Mouse (Mus musculus) CD8-positive naive resting alpha-beta T cell, adult 57 days (primary cell): ENCODE data around the gene Ctsd. TPM values are rescaled to one million over a fixed set of nuclear protein-coding genes. Genes with fewer than 3 reads are reported as not detected.

Experiments
- total RNA-seq: library from RNA; stranded (reverse); gene quantifications from one replicate; pipeline ENCODE4 v1.2.4, GENCODE M21; 2023

Ctsd gene
- 213 TPM for total RNA-seq

DNA sequence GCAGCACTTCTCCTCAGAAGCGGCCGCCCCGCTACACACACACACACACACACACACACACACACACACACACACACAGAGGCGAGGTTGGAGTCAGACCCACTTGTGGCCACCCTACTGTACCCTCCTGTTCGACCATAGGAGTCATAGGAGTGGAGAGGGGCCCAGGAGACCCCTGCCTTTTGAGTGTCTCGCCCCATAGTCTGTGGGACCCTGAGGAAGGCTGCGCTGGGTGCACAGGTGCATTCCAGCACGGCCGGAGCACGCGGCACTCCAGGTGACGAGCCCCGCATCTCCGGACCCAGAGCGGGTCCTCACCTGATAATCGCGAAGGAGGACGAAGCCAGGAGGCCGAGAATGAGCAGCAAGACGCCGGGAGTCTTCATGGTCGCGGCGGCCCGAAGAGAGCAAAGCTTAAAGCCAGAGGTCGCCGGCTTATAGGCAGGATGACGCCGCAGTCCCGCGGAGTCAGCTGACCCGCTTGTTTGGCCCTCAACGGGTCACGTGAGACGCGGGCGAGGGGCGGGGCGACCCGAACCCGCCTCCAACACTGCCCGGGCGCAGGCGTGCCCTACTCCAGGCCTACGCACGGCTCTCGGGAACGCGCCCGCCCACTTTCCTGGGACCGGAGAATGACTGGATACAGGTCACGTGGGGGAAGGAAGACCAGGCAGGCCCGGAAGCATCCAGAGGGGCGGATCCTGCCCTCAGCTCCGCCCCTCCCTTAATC, at the start of gene Ctsd:
Ctsd (minus strand) TSS at position 620 of the 730 bp plus-strand sequence.

DNA sequence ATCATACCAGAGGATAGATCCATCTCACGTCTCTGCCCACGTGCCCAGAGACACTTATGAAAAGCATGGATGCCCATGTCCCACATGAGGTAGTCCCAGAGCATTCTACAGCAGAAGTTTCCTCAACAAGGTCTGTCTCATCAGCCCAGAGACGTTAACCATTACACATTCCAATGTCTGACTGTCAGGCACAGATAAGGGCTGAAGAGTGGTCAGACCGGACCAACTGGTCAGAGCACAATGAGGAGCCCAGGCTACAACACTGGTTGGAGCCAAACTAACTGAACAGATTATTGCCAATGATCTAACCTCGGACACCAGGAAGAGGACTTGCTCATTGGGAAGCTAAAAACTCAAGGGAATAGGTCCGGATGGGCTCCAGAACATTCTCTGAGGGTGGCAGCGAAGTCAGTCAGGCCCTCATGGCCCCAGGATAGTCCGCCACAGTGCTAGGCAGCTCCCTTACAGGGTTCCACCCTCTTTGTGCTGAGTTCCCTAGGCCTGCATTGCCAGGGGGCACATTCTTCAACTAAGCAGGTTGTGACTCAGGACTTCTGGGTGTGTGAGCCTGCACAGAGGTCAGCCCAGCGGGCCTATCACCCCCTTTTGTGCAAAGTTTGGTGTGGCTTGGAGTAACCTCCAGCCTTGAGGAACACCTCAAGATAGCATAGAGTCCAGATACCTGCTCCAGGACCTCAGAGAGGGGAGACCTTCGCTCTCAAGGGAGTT, 46.5 kb upstream of the Ctsd start, which contains the start of gene Syt8:
Syt8 (plus strand) TSS at position 714 of the 729 bp plus-strand sequence.

DNA sequence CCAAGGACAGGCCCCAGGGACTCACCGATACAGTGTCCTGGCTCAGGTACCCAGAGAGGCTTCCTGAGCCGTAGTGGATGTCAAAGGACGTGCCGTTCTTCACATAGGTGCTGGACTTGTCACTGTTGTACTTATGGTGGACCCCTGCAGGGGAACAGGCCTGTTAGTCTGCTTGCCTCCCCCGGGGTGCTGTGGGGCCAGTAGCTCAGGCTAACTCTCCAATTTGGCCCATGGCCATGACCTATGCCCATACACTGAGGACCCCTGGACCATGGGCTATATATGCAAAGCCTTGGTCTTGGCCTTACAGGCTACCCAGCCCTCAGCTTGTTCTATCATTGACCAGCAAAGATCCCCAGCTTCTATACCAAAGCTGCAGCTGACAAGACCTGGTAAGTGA, 5.3 kb downstream of the Ctsd start, which contains the start of gene Gm49369:
Gm49369 (minus strand) TSS at position 101 of the 400 bp plus-strand sequence.

DNA sequence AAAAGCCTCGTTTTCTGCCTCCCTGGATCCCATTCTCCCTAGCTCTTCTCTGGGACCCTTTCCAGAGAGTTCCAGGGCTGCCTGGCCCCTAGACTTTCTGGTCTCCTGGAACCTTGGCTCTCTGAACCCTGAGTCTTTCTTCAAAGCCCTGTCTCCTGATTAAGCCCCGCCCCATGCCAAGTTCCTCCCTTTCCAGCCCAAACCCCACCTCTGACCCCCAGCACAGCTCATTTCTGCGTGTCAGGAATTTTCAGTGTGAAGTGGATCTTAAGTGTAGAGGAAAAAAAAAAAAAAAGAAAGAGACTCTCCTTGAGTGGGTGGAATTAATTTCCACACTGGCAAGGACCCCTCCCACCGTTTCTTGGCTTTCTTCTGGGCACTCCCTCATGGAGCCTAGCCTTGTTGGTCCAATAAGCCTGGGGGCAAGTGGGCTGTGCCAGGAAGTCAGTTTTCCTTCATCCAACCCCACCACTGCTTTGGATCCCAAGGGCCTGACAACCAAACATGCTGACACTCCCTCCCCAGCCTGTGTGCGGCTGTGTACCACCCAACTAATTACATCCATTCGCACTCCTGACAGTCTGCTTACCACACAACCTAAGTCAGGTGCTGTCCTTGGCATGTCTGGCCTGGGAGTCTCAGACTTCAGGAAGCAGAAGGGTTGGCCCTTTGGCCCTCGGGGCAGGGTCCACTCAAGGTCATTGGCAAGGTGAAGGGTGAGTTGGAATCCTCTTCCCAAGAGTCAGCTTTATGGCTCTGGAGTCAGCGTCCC, 14.0 kb downstream of the Ctsd start, which contains the start of gene Ifitm10:
Ifitm10 (minus strand) TSS at position 113 of the 772 bp plus-strand sequence.

Other genes with a start within 250 kb of the Ctsd start
- gene Gm45337, start 243.4 kb downstream of the Ctsd start, total RNA-seq = not detected
- gene Gm29735, start 230.9 kb downstream of the Ctsd start, total RNA-seq = not detected
- gene Gm4553, start 222.3 kb downstream of the Ctsd start, total RNA-seq = not detected
- not detected for gene Krtap5-2, start 212.0 kb downstream of the Ctsd start, total RNA-seq
- gene Gm10153, start 197.6 kb downstream of the Ctsd start, total RNA-seq = not detected
- gene Krtap5-3, start 186.7 kb downstream of the Ctsd start, total RNA-seq = not detected
- gene Gm7579, start 176.2 kb downstream of the Ctsd start, total RNA-seq = not detected
- not detected for gene Krtap5-5, start 158.1 kb downstream of the Ctsd start, total RNA-seq
- not detected for gene Gm40460, start 147.0 kb downstream of the Ctsd start, total RNA-seq
- not detected for gene Gm2431, start 129.7 kb downstream of the Ctsd start, total RNA-seq
- gene Gm4559, start 113.7 kb downstream of the Ctsd start, total RNA-seq = not detected
- not detected for gene Krtap5-1, start 90.9 kb downstream of the Ctsd start, total RNA-seq
- gene Krtap5-4, start 84.5 kb downstream of the Ctsd start, total RNA-seq = not detected
- 14.5 TPM for gene Ifitm10, start 14.3 kb downstream of the Ctsd start, total RNA-seq
- gene Gm49369, start 5.4 kb downstream of the Ctsd start, total RNA-seq = 3.6 TPM
- not detected for gene Syt8, start 46.8 kb upstream of the Ctsd start, total RNA-seq
- gene Tnni2, start 53.8 kb upstream of the Ctsd start, total RNA-seq = not detected
- 696 TPM for gene Lsp1, start 72.8 kb upstream of the Ctsd start, total RNA-seq
- 46.5 TPM for gene Tnnt3, start 110.8 kb upstream of the Ctsd start, total RNA-seq
- 14.5 TPM for gene Mrpl23, start 144.6 kb upstream of the Ctsd start, total RNA-seq